Mouse (Mus musculus) v-Abl transformed pro-B cells (cell line): ENCODE results near the gene Brinp1.
"Not testable (repeated sequence)": the region's sequence is repeated elsewhere in the genome, so short reads cannot be mapped to it uniquely, and the experiment has no call there.

Source experiments
- in situ Hi-C, 2 experiments: fragments of 400-800 bp; cut with MboI; formaldehyde crosslinking; loops; one replicate each; pipeline ENCODE4 v1.15.1; 2025; ENCODE audit not compliant: unreplicated experiment in 2 of 2

The Brinp1 gene

DNA sequence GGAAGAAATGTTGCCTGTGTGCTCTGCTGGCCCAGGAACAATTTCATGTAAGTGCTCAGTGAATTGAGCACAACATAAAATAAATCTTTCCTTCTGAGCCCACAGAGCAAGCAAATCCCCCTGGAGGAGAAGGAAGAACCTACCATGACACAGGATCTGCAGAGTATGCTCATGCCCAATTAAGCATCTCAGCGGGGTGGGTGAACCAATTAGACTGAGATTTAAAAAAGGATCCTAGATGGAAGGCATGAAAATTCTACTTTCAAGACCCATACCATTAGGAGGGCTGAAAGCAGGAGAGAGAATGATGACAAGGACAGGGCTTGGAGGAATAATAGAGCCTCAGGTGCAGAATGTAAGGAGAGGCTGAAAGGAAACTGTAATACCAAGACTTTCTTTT, 107.2 kb downstream of the Brinp1 start:
- in situ Hi-C loops = no loop called here

DNA sequence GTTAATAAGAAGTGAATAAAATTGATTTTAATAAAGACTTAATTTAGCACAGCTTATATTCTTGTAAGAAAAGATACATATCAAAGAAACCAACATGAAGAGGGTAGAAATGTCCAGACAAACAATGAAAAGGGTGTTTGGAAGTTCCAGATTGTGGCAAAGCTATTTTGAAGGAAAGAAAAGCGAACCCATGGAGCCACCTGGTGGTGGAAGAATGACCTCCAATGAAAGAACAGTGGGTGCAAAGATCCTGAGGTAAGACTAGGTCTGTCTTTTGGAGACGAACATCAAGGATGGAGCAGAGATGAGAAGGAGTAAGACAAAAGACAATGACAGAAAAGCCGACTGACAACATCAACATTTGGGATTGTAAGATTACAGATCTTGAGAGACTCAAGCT, 108.2 kb downstream of the Brinp1 start:
- in situ Hi-C loops = no loop called here

DNA sequence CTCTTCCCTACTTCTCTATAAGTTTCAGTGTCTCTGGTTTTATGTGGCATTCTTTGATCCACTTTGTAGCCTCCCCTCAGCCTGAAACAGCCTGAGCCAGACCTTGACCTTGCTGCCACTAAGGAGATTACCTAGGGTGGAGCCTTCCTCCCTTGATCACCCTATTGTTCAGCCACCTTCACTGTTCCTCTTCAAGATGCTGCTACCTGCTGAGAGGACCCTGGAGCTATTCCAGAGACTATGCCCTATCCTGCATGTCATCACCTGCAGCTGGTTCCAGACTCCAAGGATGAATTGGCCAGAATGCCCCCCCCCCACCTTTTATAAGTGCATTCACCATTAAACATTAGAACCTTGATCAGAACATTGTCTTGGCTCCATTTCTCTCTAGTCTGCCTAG, 140.2 kb downstream of the Brinp1 start:
- in situ Hi-C loops = not testable (repeated sequence)

DNA sequence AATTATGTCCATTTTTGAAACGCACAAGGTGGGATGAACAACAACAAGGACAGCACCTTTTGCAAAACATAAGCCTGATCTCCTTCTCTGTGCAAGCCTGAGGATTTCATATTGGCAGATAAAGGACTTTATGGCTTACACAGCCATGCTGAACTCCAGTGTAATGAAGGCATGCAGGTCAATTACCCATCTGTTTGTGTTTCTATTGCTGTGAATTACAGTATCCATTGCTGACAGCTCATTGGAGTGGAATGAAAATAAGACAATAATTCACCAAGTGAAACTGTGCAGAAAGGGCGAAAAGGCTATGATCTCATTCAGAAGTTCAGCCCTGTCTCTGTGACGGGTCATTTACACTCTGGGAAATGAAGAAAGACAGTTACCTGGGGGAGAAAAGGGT, 147.7 kb downstream of the Brinp1 start:
- in situ Hi-C loops = no loop called here

DNA sequence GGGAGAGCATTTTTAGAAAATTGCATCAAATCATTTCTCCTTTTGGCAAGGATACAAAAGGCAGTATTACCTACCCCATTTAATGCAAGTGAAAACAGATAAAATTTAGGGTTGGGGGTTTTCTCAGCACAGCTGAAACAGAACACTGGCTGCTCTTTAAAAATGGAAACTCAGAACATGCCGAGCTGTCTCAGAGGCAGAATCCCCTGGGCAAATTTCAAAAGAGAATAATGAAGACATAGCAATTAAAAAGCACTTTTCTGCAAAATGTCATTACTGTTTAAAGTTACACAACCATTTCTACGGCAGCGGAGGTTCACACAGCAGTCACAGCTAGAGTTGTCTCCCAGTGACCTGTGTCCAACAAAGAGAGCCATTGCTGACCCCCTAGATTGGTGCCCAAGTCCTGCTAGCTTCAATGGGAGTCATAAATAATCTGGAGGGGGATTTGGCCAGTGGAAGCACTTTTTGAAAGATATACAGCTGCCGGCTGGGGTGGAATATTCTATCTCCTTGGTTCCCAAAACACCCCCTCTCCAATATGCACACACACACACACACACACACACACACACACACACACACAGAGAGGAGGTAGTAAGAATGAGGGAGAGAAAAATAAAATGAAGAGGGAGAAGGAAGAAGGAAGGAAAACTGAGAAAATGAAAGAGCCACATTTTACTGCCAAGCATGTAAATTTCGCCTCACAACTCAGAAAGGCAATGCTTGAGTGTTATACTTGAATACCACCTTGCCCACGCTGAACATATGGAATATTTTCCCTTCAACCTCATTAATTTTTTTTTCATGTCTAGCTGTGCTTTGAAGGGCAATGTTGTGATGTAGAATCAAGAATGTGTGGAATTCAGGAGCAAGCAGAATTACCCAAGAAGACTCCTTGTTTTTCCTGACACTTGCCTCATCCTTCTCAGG, 152.0 kb downstream of the Brinp1 start:
- in situ Hi-C loops = no loop called here

DNA sequence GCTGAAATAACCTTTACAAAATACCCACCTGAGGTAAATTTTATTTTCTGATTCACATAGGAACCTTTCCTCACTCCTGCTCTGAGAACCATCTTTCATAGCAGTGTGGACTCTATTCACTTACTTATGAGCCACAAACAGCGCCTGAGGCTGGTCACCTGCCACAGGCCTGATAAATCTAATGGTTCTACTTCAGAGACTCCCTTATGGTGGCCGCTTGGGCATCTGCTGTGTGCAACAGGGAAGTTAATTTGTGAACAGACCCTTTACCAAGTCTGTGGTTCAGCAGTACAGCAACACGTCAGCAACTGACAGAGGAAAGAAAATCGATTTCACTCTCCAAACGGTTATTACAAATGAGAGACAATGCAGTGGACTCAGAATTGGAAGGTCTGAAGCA, 164.2 kb downstream of the Brinp1 start:
- in situ Hi-C loops = no loop called here

DNA sequence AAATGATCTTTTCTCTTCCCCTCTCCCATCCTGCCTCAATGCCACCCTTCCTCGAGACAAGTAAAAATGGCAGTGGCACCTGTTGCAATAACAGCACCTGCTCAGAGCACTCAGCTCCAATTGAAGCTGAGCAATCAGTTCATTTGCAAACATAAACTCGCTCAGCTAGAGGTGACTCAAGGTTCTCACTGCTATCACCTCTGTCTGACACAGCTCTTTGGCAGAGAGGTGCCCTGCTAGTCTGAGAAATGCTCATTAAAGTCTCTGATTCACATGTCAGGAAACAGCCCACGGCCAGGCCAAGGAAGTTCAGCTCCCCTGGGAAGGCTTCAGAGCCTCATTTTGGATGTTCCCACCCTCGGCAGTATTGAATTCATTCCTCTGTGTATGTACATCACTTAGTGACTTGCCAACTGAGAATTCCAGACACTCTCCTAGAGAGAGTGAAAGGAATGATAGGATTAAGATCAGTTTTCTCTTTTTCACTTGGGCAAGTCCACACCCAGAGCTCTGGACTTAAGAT, 165.7 kb downstream of the Brinp1 start:
- in situ Hi-C loops = no loop called here

DNA sequence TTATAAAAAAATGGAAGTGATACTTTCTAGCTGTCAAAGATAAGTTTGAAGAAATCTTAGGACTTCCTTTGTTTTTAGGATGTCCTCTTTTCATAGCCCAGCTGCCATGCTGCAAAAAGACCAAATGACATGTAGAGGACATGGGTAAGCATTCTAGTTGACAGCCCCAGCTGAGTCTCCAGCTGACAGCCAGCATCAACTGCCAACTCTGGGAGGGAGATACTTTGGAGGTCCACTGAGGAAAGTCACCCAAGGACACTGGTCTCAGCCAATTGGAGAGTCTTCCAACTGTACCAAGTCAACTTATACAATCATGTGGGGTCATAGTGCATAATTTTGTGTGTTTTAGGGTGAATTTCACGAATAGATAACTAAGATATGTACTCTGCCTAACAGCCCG, 166.6 kb downstream of the Brinp1 start:
- in situ Hi-C loops = no loop called here

DNA sequence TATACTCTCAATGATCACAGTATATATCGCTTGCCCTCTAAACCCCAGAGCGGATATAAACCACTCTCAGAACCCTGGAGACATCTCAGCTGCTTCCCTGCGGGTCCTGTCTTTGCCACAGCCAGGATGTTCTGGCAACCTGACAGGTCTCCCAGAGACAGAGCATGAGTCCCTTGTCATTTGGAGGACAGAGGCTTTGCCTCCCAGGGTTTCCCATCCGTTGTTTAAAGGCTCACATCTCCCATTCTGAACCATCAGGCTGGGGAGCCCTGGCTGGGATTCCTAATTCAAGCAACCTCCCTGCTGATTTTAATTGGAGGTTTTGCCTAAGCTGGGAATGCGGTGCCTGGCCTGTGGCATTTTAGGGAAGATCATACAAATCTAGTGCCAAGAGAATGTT, 185.9 kb downstream of the Brinp1 start:
- in situ Hi-C loops = no loop called here

DNA sequence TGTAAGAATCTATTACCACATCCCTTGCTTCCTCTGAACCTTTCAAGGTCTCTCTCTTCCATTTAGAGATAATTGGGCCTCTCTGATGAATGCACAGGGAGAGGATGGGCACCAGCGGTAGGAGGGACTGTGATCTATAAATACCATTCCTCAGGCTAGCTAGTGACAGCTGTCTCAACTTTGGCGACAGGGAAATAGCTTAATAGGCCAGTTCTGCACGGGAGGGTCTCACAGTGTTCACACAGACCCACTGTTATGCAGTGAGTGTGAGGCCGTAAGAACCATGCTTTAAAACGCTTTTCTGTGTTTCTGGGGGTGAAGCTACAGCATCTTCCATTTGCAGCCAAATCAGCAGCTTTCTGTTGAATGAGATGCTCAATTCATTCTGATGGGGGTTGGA, 186.8 kb downstream of the Brinp1 start:
- in situ Hi-C loops = no loop called here

DNA sequence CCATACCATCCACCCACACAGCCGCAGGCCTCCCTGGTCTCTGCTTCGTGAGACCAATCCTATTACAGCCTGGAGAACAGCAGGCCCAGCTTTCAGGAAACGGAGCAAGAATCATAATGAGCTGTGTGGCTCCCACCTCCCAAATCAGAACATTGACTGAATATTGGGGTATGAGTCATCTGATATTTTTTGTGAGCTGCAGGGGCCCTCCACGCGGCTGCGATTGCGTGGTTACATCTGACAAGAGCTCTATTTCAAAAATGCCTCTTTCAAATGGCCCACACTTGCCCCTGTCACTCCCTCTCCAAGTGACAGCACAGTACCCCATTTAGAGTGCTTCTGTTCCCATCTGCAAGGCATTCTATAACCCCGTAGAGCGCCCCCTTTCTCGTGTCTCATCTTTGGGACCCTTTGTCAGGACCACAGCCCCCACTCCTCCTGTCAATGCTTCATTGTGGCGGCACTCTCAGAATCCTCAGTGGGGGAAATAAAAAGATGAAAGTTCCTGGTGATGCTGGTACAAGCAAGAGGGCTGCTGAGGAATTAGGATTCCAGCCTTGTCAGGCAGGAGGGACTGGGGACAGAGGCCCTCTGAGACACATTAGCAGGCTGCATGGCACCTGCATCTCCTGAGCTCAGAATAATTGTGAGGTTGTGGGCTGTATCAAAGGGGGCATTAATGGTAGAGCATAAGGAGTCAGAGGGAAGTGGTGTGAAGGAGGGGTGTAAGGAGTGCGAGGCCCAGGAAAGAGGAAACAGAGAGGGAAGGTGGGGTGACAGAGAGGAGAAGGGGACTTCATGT, 188.2 kb downstream of the Brinp1 start:
- in situ Hi-C loops = no loop called here

DNA sequence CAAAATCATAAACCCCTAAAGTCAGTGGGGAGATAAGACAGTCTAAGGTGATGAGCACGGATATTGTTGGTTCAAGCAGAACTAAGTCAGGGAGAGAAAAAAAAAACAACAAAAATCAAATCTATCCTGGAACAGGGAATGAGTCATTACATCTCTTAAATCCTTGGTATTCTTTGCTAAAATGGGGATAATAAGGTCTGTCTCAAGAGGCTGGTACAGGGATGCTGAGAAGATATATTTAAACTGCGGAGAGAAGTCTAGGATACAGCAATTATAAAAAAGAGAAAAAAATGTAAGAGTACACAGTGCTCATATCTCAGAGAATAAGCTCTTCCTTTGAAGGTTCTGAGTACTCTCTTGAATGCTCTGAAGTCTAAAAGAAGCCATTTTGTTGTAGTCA, 189.3 kb downstream of the Brinp1 start:
- in situ Hi-C loops = no loop called here

DNA sequence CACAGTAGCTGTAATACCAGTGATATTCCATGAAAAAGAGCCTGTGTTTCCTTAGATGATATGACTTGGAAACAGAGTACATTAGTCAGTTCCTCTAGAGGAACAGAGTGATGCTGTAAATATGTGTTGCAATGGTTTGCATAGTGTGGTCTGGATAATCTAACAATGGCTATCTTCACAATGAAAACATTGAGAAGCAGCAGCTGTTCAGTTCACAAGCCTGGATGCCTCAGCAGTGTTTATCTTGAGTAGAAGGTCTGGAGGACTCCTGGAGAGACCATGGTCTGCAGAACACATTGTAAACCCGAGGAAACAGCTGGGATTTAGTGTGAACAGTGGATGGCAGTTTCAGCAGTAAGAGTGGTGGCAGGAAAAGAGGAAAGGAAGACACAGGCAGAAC, 233.2 kb downstream of the Brinp1 start:
- in situ Hi-C loops = no loop called here
